Mouse (Mus musculus) adrenal gland, postnatal 10 days (tissue): ENCODE results near the gene Siglec1. TPM values are rescaled to one million over a fixed set of nuclear protein-coding genes. Genes with fewer than 3 reads are reported as not detected.

Experiments used
- DNase-seq: peaks from one replicate; pipeline ENCODE4 v3.0.0; 2021; ENCODE audit warnings: mixed read lengths
- total RNA-seq, 2 experiments: library from RNA; stranded (reverse); gene quantifications; 2 replicates each; pipeline ENCODE4 v1.2.3; 2021

Siglec1 gene
- total RNA-seq, 2 experiments from 2014 or later, result 3.8 to 3.9 TPM

- DNase-seq, result no peak
These were observed 10.5 kb upstream of the Siglec1 start for GRCm38 (mm10) chr2:131097087-131097486.

- peak; percentile 54 for DNase-seq
These were observed 9.7 kb upstream of the Siglec1 start for GRCm38 (mm10) chr2:131096101-131096795.

GRCm38 (mm10) chr2:131094823-131095222 lies 8.3 kb upstream of the Siglec1 start:
- DNase-seq, result peak; percentile 86

- DNase-seq, result no peak
These were observed 7.0 kb upstream of the Siglec1 start for GRCm38 (mm10) chr2:131093577-131093976.

GRCm38 (mm10) chr2:131090852-131091251 lies 4.3 kb upstream of the Siglec1 start:
- peak; percentile 16 for DNase-seq

GRCm38 (mm10) chr2:131089634-131090033 lies 3.1 kb upstream of the Siglec1 start:
- no peak for DNase-seq

- DNase-seq, result no peak
These were observed 2.0 kb upstream of the Siglec1 start for GRCm38 (mm10) chr2:131088581-131088980.

- DNase-seq, result no peak
These were observed 2.4 kb downstream of the Siglec1 start for GRCm38 (mm10) chr2:131084206-131084605.

GRCm38 (mm10) chr2:131080507-131080906 lies 6.1 kb downstream of the Siglec1 start:
- DNase-seq, result no peak

GRCm38 (mm10) chr2:131072536-131072935 lies 14.0 kb downstream of the Siglec1 start:
- no peak for DNase-seq

GRCm38 (mm10) chr2:131067481-131067880 lies 19.1 kb downstream of the Siglec1 start:
- DNase-seq, result peak; percentile 49

- DNase-seq, result no peak
These were observed 20.2 kb downstream of the Siglec1 start for GRCm38 (mm10) chr2:131066342-131066741.

GRCm38 (mm10) chr2:131063404-131063864 lies 23.1 kb downstream of the Siglec1 start, which contains the start of gene Adam33:
Adam33 (minus strand) TSS chr2:131063814.
- DNase-seq, result peak; percentile 60

GRCm38 (mm10) chr2:131061607-131062006 lies 25.0 kb downstream of the Siglec1 start:
- DNase-seq, result no peak

GRCm38 (mm10) chr2:131060784-131061183 lies 25.8 kb downstream of the Siglec1 start:
- DNase-seq, result no peak

- DNase-seq, result peak; percentile 62
These were observed 26.6 kb downstream of the Siglec1 start for GRCm38 (mm10) chr2:131059781-131060540.

- peak; percentile 78 for DNase-seq
These were observed 27.2 kb downstream of the Siglec1 start for GRCm38 (mm10) chr2:131059377-131059776.

GRCm38 (mm10) chr2:131058672-131059071 lies 27.9 kb downstream of the Siglec1 start:
- DNase-seq, result no peak

GRCm38 (mm10) chr2:131056191-131056590 lies 30.4 kb downstream of the Siglec1 start:
- no peak for DNase-seq

- DNase-seq, result peak; percentile 73
These were observed 30.9 kb downstream of the Siglec1 start for GRCm38 (mm10) chr2:131055631-131056030.

GRCm38 (mm10) chr2:131054646-131055264 lies 31.8 kb downstream of the Siglec1 start:
- no peak for DNase-seq

GRCm38 (mm10) chr2:131053851-131054645 lies 32.5 kb downstream of the Siglec1 start:
- DNase-seq, result no peak
